Mouse (Mus musculus) intestine, postnatal 0 days (tissue): Measurements from ENCODE around the gene Sec14l1. TPM values are rescaled to one million over a fixed set of nuclear protein-coding genes. Genes with fewer than 3 reads are reported as not detected.
A peak's percentile ranks its signal among the peaks of the same experiment; 100 is the strongest.

ENCODE experiments used
- ATAC-seq: fragments of 200-750 bp; cut with Nextera tagmentation; 2 replicates; pipeline ENCODE4 v1.8.0; 2017; ENCODE audit warnings: mild to moderate bottlenecking, moderate TSS enrichment, moderate library complexity
- H3K27ac ChIP-seq: fragments of 300-500 bp; sonication (generic); 2 replicates; pipeline ENCODE4 v1.5.1; 2014; ENCODE audit warnings: mild to moderate bottlenecking, low read depth, low read length, moderate library complexity
- H3K27me3 ChIP-seq: fragments of 300-500 bp; sonication (generic); replicated peaks from 2 replicates; pipeline ENCODE4 v1.6.1; 2014; ENCODE audit warnings: low read length, mixed read lengths; ENCODE audit not compliant: control insufficient read depth, insufficient read depth
- H3K36me3 ChIP-seq: fragments of 300-500 bp; sonication (generic); 2 replicates; pipeline ENCODE4 v1.6.1; 2014; ENCODE audit warnings: mild to moderate bottlenecking, moderate library complexity; ENCODE audit not compliant: control insufficient read depth, insufficient read depth
- H3K4me1 ChIP-seq: fragments of 300-500 bp; sonication (generic); replicated peaks from 2 replicates; pipeline ENCODE4 v1.6.1; 2014; ENCODE audit warnings: antibody characterized with exemption, low read length, mixed read lengths; ENCODE audit not compliant: control insufficient read depth, insufficient read depth
- H3K4me2 ChIP-seq: fragments of 300-500 bp; sonication (generic); replicated peaks from 2 replicates; pipeline ENCODE4 v1.6.1; 2014; ENCODE audit warnings: low read depth, mild to moderate bottlenecking, moderate library complexity
- H3K4me3 ChIP-seq: fragments of 300-500 bp; sonication (generic); 2 replicates; pipeline ENCODE4 v1.5.1; 2014; ENCODE audit warnings: low read depth, low read length
- H3K9ac ChIP-seq: fragments of 300-500 bp; sonication (generic); 2 replicates; pipeline ENCODE4 v1.6.1; 2014; ENCODE audit warnings: mild to moderate bottlenecking, low read depth, low read length
- H3K9me3 ChIP-seq: fragments of 300-500 bp; sonication (generic); 2 replicates; pipeline ENCODE4 v1.6.1; 2016; ENCODE audit warnings: mixed run types; ENCODE audit not compliant: control insufficient read depth
- CTCF ChIP-seq: sonication (generic); IDR thresholded peaks from 2 replicates; pipeline ENCODE4 v1.5.1; 2016; ENCODE audit warnings: low read depth, mild to moderate bottlenecking, control low read depth, antibody characterized with exemption, moderate library complexity
- WGBS: fragments of 180-500 bp; shearing (Covaris S2); extraction: QIAGEN DNeasy Blood & Tissue Kit; methylation state at CpG from one replicate; pipeline ENCODE4 v1.1.7; 2014; 5-methylcytosine and 5-hydroxymethylcytosine counted together
- polyA plus RNA-seq: library from polyadenylated mRNA; unstranded; fragments of >200 nt; fragmentation: Nextera tagmentation; extraction: Ambion mirVana; gene quantifications from 2 replicates; pipeline ENCODE4 v1.2.1, GENCODE M21; 2015

The Sec14l1 gene
- polyA plus RNA-seq, 1 experiment from 2014 or later = 22.8 TPM

DNA sequence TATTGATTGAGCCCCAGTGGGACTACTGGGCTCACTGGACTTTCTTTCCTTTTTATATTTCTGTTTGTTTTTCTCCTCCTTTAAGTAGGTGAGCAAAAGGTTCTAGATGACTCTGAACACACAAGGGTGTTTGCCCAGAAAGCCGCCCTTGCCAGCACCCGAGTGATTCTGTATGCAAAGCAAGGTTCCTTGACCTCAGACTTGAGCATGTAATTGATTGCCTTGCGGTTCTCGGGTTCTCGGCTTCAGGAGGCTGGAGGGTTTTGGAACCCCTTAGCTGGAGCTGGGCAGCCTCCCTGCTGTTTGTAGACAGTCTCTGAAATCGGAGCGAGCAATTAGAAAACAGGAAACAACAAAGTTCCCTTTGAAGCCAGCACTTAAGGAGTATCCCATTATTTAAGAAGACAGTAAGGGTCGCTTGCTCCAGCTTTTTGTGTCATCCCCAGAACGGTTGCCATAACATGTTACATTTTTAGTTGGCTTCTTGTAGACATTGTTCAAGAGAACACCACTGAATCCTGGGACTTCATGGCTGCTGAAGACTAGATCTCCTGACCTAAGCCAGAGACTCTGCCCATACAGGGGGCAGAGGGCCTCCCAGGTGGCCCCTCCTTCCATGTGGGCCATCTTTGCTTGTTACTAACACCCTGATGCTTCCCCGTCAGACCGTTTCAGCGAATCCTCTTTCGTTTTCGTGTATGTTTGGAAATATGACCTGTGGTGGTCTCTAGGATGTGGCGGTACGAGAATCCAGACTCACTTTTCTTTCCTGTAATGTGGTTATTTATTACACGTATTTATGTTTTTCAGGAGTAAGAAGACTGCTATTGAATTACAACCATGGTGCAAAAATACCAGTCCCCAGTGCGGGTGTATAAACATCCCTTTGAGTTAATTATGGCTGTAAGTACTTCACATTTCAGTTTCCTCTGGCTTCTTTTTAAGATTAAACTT is 1.7 kb downstream of the Sec14l1 start:
- no peak for TF ChIP-seq CTCF
- Histone ChIP-seq H3K9ac (peak overlapping the region; percentile 90), H3K27me3 (no peaks in the 10 kb centered on the region)

DNA sequence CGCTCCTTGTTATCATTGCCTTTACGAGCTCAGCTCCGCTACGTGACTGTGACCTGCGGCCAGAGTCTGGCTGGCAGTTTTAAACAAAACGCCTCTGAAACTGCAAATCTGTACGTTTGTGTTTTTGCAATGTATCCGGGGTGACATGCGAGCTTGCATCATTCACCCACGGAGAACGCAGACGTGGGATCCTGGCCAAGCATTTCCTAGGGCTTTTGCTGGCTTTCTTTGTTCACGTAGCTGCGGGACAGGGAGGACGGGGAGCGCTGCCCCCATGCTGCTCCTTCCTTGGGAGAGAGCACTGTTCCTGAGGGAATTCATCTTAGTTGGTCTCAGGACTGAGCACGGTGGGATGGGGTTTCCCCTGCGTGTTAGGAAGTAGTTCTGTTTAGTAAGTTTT is 2.4 kb downstream of the Sec14l1 start:
- Histone ChIP-seq H3K9ac (no peak overlapping the region), H3K4me1 (peaks cover 5% of the 10 kb centered on the region; the same call in 1 of the 2 replicates), H3K9me3 (no peaks in the 10 kb centered on the region), H3K4me2 (peak overlapping the region; percentile 92), H3K36me3 (peaks cover 9% of the 10 kb centered on the region; the same call in 1 of the 2 replicates), H3K27me3 (no peaks in the 10 kb centered on the region), H3K27ac (0 out of 2 replicates have a peak overlapping the region, but pooled peaks have one; percentile 15), H3K4me3 (0 out of 2 replicates have a peak overlapping the region, but pooled peaks have one; percentile 91)
- TF ChIP-seq CTCF = no peak
- no peak for ATAC-seq
- 56% methylated on average over 18 of the region's 18 CpGs for WGBS

More for the DNA sequence above, 1.7 kb downstream of the Sec14l1 start:
- no peak for ATAC-seq
- Histone ChIP-seq H3K36me3 (peaks cover 5% of the 10 kb centered on the region; the same call in 1 of the 2 replicates), H3K27ac (peak overlapping the region; percentile 42; the same call in 1 of the 2 replicates), H3K4me1 (peaks cover 5% of the 10 kb centered on the region; the same call in 1 of the 2 replicates), H3K4me2 (peak overlapping the region; percentile 92), H3K9me3 (no peaks in the 10 kb centered on the region), H3K4me3 (peak overlapping the region; percentile 91)
- 39% methylated on average over 18 of the region's 18 CpGs for WGBS

DNA sequence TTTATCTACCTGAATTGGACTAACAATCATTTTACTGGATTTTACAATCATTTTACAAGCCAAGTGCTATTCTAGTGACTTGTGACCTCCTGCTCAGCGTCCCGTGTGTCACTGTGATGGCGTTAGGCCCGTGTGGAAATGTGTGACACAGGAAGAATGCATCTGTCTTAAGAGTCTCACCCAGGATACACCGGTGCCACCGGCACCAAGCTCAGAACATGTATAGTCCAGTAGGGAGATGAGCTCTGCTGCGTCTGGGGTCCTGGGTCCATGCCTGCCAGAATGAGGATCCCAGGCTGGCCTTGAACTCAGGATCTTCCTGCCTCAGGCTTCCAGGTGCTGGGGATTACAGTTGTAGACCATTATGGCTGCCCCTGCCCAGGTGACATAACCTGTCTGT is 2.8 kb downstream of the Sec14l1 start:
- TF ChIP-seq CTCF = no peak
- Histone ChIP-seq H3K4me1 (peaks cover 5% of the 10 kb centered on the region; the same call in 1 of the 2 replicates), H3K9ac (no peak overlapping the region), H3K4me3 (no peak overlapping the region), H3K4me2 (no peak overlapping the region), H3K27ac (no peak overlapping the region), H3K36me3 (peaks cover 9% of the 10 kb centered on the region; the same call in 1 of the 2 replicates), H3K9me3 (no peaks in the 10 kb centered on the region), H3K27me3 (no peaks in the 10 kb centered on the region)
- WGBS = 81% methylated on average over 7 of the region's 7 CpGs
- no peak for ATAC-seq

DNA sequence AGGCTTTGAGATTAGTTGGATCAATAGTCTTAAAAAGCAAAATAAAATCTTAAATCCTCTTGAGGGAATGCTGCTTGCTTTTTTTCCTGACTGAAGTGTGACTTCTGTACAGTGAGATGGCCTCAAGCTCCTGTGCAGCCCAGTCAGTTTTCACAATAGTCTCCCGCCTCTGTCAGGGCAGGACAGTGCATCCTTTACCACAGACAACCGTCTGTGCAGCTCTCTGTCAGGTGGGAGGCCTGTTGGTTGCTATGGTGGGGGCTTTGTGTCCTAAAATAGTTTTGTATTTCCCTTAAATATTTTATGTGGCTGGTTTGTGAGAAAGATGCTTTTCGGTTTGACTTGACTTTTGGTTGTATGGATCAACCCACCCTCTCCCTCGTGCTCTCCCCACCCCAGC is 3.3 kb downstream of the Sec14l1 start:
- H3K9ac ChIP-seq = no peak overlapping the region

DNA sequence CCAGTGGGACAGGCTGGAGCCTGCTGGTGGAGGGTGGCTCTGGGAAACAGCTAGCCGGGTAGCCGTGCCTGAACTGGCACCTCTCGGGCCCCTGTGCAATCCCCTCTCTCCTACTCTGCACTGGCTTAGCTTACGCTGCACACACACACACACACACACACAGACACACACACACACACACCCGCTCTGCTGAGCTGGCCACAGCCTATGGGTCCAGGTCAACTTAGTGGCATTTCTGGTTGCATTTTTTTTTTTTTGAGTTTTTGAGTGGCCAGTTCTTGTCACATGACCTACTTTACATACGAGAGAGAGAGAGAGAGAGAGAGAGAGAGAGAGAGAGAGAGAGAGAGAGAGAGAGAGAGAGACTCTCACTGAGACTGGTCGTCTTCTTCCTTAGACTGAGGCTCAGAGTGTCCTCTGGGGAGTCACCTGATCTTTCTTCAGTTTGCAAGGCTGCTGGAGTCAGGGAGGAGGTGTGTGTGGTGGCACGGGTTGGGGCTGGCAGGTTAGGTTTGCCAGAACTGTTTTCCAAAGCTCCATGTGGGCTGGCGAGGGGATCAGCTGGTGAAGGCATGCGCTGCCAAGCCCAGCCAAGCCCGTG is 3.9 kb downstream of the Sec14l1 start:
- ATAC-seq = no peak
- Histone ChIP-seq H3K4me2 (no peak overlapping the region; the same call in 1 of the 2 replicates), H3K27ac (no peak overlapping the region), H3K4me3 (no peak overlapping the region), H3K4me1 (peaks cover 5% of the 10 kb centered on the region; the same call in 1 of the 2 replicates), H3K9ac (no peak overlapping the region), H3K9me3 (no peaks in the 10 kb centered on the region), H3K36me3 (peaks cover 9% of the 10 kb centered on the region; the same call in 1 of the 2 replicates), H3K27me3 (no peaks in the 10 kb centered on the region)
- no peak for TF ChIP-seq CTCF
- WGBS = 67% methylated on average over 11 of the region's 11 CpGs

More for the DNA sequence above, 3.3 kb downstream of the Sec14l1 start:
- Histone ChIP-seq H3K4me2 (no peak overlapping the region; the same call in 1 of the 2 replicates), H3K4me1 (peaks cover 5% of the 10 kb centered on the region; the same call in 1 of the 2 replicates), H3K4me3 (no peak overlapping the region), H3K9me3 (no peaks in the 10 kb centered on the region), H3K27ac (no peak overlapping the region), H3K36me3 (peaks cover 9% of the 10 kb centered on the region; the same call in 1 of the 2 replicates), H3K27me3 (no peaks in the 10 kb centered on the region)
- no peak for ATAC-seq
- no peak for TF ChIP-seq CTCF
- 81% methylated on average over 4 of the region's 4 CpGs for WGBS

DNA sequence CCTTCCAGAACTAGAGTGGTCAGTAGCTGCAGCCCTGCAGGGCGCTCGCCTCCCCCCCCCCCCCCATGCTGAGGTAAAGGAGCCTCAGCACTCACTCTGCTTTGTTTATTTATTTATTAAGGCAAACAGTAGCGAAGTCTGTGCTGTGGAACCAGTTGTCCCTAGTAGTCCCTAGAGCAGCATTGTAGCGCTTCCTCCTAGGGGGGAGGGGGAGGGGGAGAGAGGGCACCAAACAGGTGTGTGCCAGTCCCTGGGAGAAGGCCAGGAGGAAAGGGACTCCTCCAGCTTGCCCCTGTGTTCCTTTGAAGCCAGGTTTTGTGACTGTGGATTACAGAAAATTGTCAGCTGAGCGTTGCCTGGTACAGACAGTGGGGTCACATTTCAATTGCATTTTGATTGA is 4.8 kb downstream of the Sec14l1 start:
- H3K27ac ChIP-seq = no peak overlapping the region
- 47% methylated on average over 4 of the region's 5 CpGs for WGBS
- H3K4me2 ChIP-seq = no peak overlapping the region
- TF ChIP-seq CTCF = no peak
- H3K4me1 ChIP-seq = peaks cover 5% of the 10 kb centered on the region; the same call in 1 of the 2 replicates
- H3K27me3 ChIP-seq = no peaks in the 10 kb centered on the region
- H3K9me3 ChIP-seq = no peaks in the 10 kb centered on the region
- peaks cover 9% of the 10 kb centered on the region; the same call in 1 of the 2 replicates for H3K36me3 ChIP-seq
- ATAC-seq = no peak
- H3K9ac ChIP-seq = no peak overlapping the region
- H3K4me3 ChIP-seq = no peak overlapping the region
